Mouse (Mus musculus) spleen, adult 2 months (tissue): Measurements from ENCODE around the gene Lenep.

Experiments used
- CTCF ChIP-seq: fragments of 200-500 bp; IDR thresholded peaks from 2 replicates; pipeline ENCODE4 v1.5.1; 2011; ENCODE audit warnings: mild to moderate bottlenecking, inconsistent platforms; ENCODE audit not compliant: insufficient read depth, insufficient read length, insufficient replicate concordance; ENCODE audit errors: extremely low read depth
- POLR2A ChIP-seq: fragments of 200-500 bp; IDR thresholded peaks from 2 replicates; pipeline ENCODE4 v1.6.1; 2011; ENCODE audit warnings: low read depth, low read length, inconsistent platforms

DNA sequence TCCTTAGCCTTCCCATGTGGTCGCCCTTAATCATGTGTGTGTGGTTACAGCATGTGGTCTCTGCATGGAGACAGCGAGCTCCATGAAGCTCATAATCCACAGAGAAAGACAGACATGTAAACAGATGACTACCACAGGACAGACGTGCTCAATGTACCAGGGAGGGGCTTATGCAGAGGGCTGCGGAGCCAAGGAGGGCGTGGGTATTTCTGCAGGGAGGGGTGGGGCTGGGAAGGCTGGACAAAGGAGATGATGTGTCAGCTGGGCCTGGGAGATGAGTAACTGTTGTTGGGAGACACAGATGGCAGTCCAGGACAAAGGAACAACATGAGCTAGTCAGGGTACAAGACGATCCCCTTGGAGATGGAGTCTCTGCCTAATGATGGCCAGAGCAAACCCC, 43.0 kb downstream of the Lenep start:
- TF ChIP-seq POLR2A (no peak), CTCF (no peak)
